In the genomic region with DNA sequence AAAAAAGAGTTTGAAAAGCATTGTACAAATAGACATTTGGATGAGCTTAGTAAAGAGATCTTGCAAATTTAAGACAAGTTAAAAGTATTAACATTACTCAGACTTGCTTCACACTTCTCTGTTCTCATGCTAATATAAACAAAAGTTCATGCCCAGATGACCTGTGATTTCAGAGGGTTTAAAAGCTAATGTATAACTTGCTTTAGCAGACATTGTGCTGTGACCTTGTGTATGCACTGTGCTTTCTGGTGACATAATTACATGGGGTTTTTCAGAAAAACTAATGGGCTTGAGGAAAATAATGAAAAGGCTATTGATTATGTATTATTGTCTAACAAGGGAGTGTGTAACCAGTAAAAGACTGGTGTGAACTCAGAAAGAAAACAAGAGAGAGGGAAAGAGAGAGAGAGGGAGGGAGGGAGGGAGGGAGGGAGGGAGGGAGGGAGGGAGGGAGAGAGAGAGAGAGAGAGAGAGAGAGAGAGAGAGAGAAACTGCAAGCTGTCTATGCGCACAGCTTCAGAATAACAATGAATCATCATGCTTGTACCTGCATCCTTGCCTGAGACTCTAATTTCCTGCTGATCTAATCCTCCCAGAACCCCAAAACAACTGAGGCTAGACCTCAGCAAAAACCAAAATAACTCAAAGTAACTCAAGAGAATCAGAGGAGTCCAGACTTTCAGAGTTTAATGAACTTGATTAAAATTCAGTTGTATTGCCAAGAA, we compare ENCODE assay signal across 19 mouse cellular contexts.
DNase-seq lines count a peak whose midpoint lies in the region; ATAC-seq and TF ChIP-seq lines count a peak whose summit lies in the region.
"Had no signal": no experiment of that assay in that cellular context is flagged by ENCODE, and none has a peak within 500 bp of the region (broad histone marks: within the 10 kb centered on the region; RNA-seq: fewer than 3 reads in every experiment).

No protein-coding gene starts in this region.

- ATAC-seq in liver, embryonic 16.5 days (ENCODE audit: low read depth): 0 out of 2 replicates have a peak, but pooled peaks have one; percentile 50
- peak; percentile 89 for ATAC-seq in Patski
- no peak for ATAC-seq in hindbrain, embryonic 13.5 days (ENCODE audit: low FRiP score)
- ATAC-seq: activated CD4-positive, CD25-positive, alpha-beta regulatory T cell, adult 4 months; forebrain, embryonic 13.5 days; forebrain, embryonic 15.5 days had no signal

- CTCF ChIA-PET in Patski (lab: Charles Lee): no interaction called here

- 47% methylated on average over 1 of the region's 1 CpGs for WGBS in liver, embryonic 16.5 days (ENCODE audit: insufficient replicate concordance)
- 40% methylated on average over 1 of the region's 1 CpGs for WGBS in hindbrain, embryonic 13.5 days

- no peaks in the 10 kb centered on the region for H3K4me1 ChIP-seq in liver, embryonic 16.5 days (ENCODE audit: control insufficient read depth, low read depth, low read length)
- no peaks in the 10 kb centered on the region for H3K4me1 ChIP-seq in hindbrain, embryonic 13.5 days (replicated peaks)
- H3K4me1 ChIP-seq: embryonic facial prominence, embryonic 10.5 days; embryonic facial prominence, embryonic 12.5 days; forebrain, embryonic 13.5 days; forebrain, embryonic 15.5 days had no signal

- H3K4me3 ChIP-seq in liver, embryonic 16.5 days (ENCODE audit: low read depth, low read length): no peak overlapping the region
- H3K4me3 ChIP-seq in hindbrain, embryonic 13.5 days: no peak overlapping the region
- H3K4me3 ChIP-seq: embryonic facial prominence, embryonic 10.5 days; embryonic facial prominence, embryonic 12.5 days; forebrain, embryonic 13.5 days; forebrain, embryonic 15.5 days had no signal

- H3K36me3 ChIP-seq in liver, embryonic 16.5 days (ENCODE audit: control insufficient read depth, insufficient read depth): no peaks in the 10 kb centered on the region
- no peaks in the 10 kb centered on the region for H3K36me3 ChIP-seq in hindbrain, embryonic 13.5 days
- H3K36me3 ChIP-seq: embryonic facial prominence, embryonic 10.5 days; embryonic facial prominence, embryonic 12.5 days; forebrain, embryonic 15.5 days had no signal

- no peak overlapping the region for H3K9ac ChIP-seq in liver, embryonic 16.5 days (ENCODE audit: low read depth, low read length)
- H3K9ac ChIP-seq in hindbrain, embryonic 13.5 days: no peak overlapping the region
- H3K9ac ChIP-seq: embryonic facial prominence, embryonic 12.5 days; forebrain, embryonic 13.5 days; forebrain, embryonic 15.5 days had no signal

- no peak overlapping the region for H3K4me2 ChIP-seq in liver, embryonic 16.5 days (ENCODE audit: low read depth, low read length)
- no peak overlapping the region for H3K4me2 ChIP-seq in hindbrain, embryonic 13.5 days
- H3K4me2 ChIP-seq: embryonic facial prominence, embryonic 12.5 days; forebrain, embryonic 13.5 days; forebrain, embryonic 15.5 days had no signal

- in situ Hi-C loops in Patski (cut with MboI; ENCODE audit: low pct_unique_long_range_greater_than_20kb): loop anchor here (5.0 kb wide), 1 partner anchor 195 kb away; a partner anchor contains a TSS

- POLR2A ChIA-PET in Patski (lab: Charles Lee): no interaction called here

- TF ChIP-seq CTCF in Patski (IDR thresholded peaks at IDR 0.05): no peak

- DNase-seq in kidney, adult 9 months: peak; percentile 16
- DNase-seq in kidney, adult 11 months: no peak
- no peak for DNase-seq in liver
- peak; percentile 63 for DNase-seq in Patski (ENCODE audit: low read depth, low spot score)
- DNase-seq: adrenal gland, adult 8-10 months; adrenal gland, postnatal 14 days; adrenal gland, postnatal 36 days; cerebellum, adult 11-12 months; cerebellum, adult 2 months; cerebellum, adult 9-10 months; cerebellum, postnatal 10 days; cerebellum, postnatal 25 days had no signal

- no peaks in the 10 kb centered on the region for H3K9me3 ChIP-seq in liver, embryonic 16.5 days (replicated peaks; ENCODE audit: control insufficient read depth, low read length)
- H3K9me3 ChIP-seq in hindbrain, embryonic 13.5 days: no peaks in the 10 kb centered on the region
- H3K9me3 ChIP-seq: embryonic facial prominence, embryonic 10.5 days; embryonic facial prominence, embryonic 12.5 days; forebrain, embryonic 13.5 days; forebrain, embryonic 15.5 days had no signal

- H3K27ac ChIP-seq in liver, embryonic 16.5 days (ENCODE audit: low read length): no peak overlapping the region
- no peak overlapping the region for H3K27ac ChIP-seq in hindbrain, embryonic 13.5 days
- H3K27ac ChIP-seq: embryonic facial prominence, embryonic 10.5 days; embryonic facial prominence, embryonic 12.5 days; forebrain, embryonic 13.5 days; forebrain, embryonic 15.5 days had no signal

- H3K27me3 ChIP-seq in liver, embryonic 16.5 days (ENCODE audit: control insufficient read depth, insufficient read depth, low read depth, low read length): no peaks in the 10 kb centered on the region
- no peaks in the 10 kb centered on the region for H3K27me3 ChIP-seq in Patski
- no peaks in the 10 kb centered on the region for H3K27me3 ChIP-seq in hindbrain, embryonic 13.5 days
- H3K27me3 ChIP-seq: embryonic facial prominence, embryonic 12.5 days; forebrain, embryonic 13.5 days; forebrain, embryonic 15.5 days had no signal

Comparison
In these comparisons a context has a peak if more than half of its experiments do, and no peak if none do; other contexts are left out.
1. DNase-seq: peak in kidney, adult 9 months (single experiment) and Patski (single experiment); none in kidney, adult 11 months (single experiment) and liver (single experiment).